Mouse (Mus musculus) ES-Bruce4 (cell line): ENCODE measurements around the gene Klf16.
A peak's percentile ranks its signal among the peaks of the same experiment; 100 is the strongest.

Experiments
- CTCF ChIP-seq: IDR thresholded peaks from one replicate; pipeline ENCODE4 v1.8.1; 2011; ENCODE audit warnings: low read depth, low read length
- EP300 ChIP-seq: IDR thresholded peaks from 2 replicates; pipeline ENCODE4 v1.6.1; 2011; ENCODE audit warnings: low read depth, low read length; ENCODE audit not compliant: insufficient read depth
- POLR2A ChIP-seq: IDR thresholded peaks from one replicate; pipeline ENCODE4 v1.8.1; 2011; ENCODE audit warnings: low read length; ENCODE audit not compliant: insufficient read depth

DNA sequence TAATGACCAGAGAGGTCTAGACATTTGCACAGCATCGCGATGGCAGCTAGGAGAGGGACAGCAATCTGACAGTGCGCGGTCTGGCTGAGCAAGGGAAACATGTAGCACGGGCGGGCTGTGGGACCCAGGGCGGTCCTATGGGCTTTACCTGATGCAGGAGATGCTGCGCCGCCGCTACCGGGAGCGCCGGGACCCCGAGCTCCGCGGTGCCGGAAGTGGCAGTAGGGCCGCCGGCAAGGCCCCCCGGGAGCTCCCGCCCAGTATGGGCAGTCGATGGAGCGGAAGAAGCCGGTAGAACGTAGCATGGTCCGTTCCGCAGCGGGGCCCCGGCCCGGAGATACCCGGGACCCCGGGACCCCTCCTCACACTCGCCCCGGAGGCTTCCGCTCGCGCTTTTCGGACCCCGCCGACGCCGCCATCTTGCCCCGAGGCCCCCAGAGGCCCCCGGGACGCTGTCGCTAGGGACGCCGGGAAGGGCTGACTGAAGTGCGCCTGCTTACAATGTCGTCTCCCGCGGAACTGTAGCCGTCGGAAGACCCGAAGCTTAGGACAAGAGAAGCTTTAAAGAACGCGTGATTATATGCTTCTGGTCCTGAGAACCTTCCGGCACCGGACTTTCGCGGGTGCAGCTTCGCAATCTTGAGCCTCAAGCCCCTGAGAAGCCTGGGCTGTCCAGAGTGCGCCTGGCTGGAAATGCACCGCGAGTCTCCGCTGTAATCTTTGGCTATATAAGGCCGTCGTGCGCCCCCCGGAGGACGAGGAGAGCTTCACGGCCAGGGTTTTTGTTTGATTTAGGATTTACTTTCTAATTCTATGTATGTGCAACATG, 15.8 kb downstream of the Klf16 start, which contains the start of gene Rexo1:
- TF ChIP-seq CTCF, result peak; percentile 82
- no peak for TF ChIP-seq POLR2A
- TF ChIP-seq EP300, result no peak
